Mouse (Mus musculus) kidney, postnatal 10 days (tissue): ENCODE measurements at regions not wholly inside any gene's neighbourhood (a gene's known extent, or its start where the extent isn't known, plus 50 kb on each side); places are given as distances from the start of the nearest gene placed in this dataset.

Experiments
- DNase-seq: peaks from one replicate; pipeline ENCODE4 v3.0.0; 2021; ENCODE audit warnings: mixed read lengths

- DNase-seq, result peak; percentile 9
Observed at GRCm38 (mm10) chr12:60584846-60585245, 938.1 kb upstream of the Lrfn5 start.
